Mouse (Mus musculus) hindbrain, embryonic 13.5 days (tissue): ENCODE results near the gene Tcl1b4. TPM values are rescaled to one million over a fixed set of nuclear protein-coding genes. Genes with fewer than 3 reads are reported as not detected.

ENCODE experiments used
- ATAC-seq: fragments of 200-750 bp; cut with Nextera tagmentation; 2 replicates; pipeline ENCODE4 v1.8.0; 2017; ENCODE audit warnings: moderate TSS enrichment; ENCODE audit not compliant: low FRiP score
- H3K27ac ChIP-seq: fragments of 300-500 bp; sonication (generic); 2 replicates; pipeline ENCODE4 v1.5.1; 2015; ENCODE audit warnings: inconsistent platforms, mild to moderate bottlenecking, moderate library complexity
- H3K27me3 ChIP-seq: fragments of 300-500 bp; sonication (generic); 2 replicates; pipeline ENCODE4 v1.6.1; 2015; ENCODE audit warnings: mild to moderate bottlenecking, inconsistent platforms
- H3K36me3 ChIP-seq: fragments of 300-500 bp; sonication (generic); 2 replicates; pipeline ENCODE4 v1.6.1; 2015; ENCODE audit warnings: mild to moderate bottlenecking, inconsistent platforms
- H3K4me1 ChIP-seq: fragments of 300-500 bp; sonication (generic); replicated peaks from 2 replicates; pipeline ENCODE4 v1.6.1; 2015; ENCODE audit warnings: inconsistent platforms
- H3K4me2 ChIP-seq: fragments of 300-500 bp; sonication (generic); 2 replicates; pipeline ENCODE4 v1.6.1; 2015; ENCODE audit warnings: inconsistent platforms, mild to moderate bottlenecking, moderate library complexity
- H3K4me3 ChIP-seq: fragments of 300-500 bp; sonication (generic); 2 replicates; pipeline ENCODE4 v1.5.1; 2015; ENCODE audit warnings: mild to moderate bottlenecking, inconsistent platforms
- H3K9ac ChIP-seq: fragments of 300-500 bp; sonication (generic); 2 replicates; pipeline ENCODE4 v1.6.1; 2015; ENCODE audit warnings: mild to moderate bottlenecking, inconsistent platforms
- H3K9me3 ChIP-seq: fragments of 300-500 bp; sonication (generic); 2 replicates; pipeline ENCODE4 v1.6.1; 2016; ENCODE audit warnings: inconsistent platforms
- WGBS: fragments of 180-500 bp; shearing (Covaris S2); methylation state at CpG from one replicate; pipeline ENCODE4 v1.1.7; 2015; 5-methylcytosine and 5-hydroxymethylcytosine counted together
- polyA plus RNA-seq: library from polyadenylated mRNA; unstranded; fragments of >200 nt; fragmentation: Nextera tagmentation; extraction: Ambion mirVana; gene quantifications from 2 replicates; pipeline ENCODE4 v1.2.1, GENCODE M21; 2015

Tcl1b4 gene
- polyA plus RNA-seq, 1 experiment from 2014 or later = not detected

DNA sequence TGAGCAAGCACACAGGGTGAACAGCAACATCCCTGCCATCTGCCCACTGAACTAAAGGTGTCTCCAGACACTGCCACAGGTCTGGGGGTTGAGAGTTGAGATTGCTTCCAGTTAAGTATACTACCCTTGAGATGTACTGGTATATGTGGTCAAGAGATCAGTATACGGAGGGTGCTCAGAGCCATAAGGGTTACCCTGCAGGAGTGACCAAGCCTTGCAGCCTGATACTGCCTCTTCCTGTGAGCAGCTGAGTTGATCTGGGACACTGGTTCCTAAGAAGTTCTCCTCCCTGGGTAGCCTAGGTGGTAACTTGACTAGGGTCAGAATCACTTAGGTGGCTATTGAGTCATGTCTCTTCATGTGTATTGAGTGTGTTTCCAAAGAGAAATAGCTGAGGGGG lies 6.7 kb downstream of the Tcl1b4 start:
- ATAC-seq = no peak
- Histone ChIP-seq H3K4me2 (no peak overlapping the region), H3K9me3 (no peaks in the 10 kb centered on the region), H3K27me3 (no peaks in the 10 kb centered on the region), H3K27ac (no peak overlapping the region), H3K4me1 (no peaks in the 10 kb centered on the region), H3K36me3 (no peaks in the 10 kb centered on the region), H3K9ac (no peak overlapping the region), H3K4me3 (no peak overlapping the region)
- WGBS = 93% methylated on average over 1 of the region's 1 CpGs

- no peak overlapping the region for H3K4me3 ChIP-seq
- WGBS = 94% methylated on average over 7 of the region's 7 CpGs
These were observed 7.5 kb downstream of the Tcl1b4 start for GRCm38 (mm10) chr12:105209231-105209630.

GRCm38 (mm10) chr12:105217101-105217760 lies 15.5 kb downstream of the Tcl1b4 start:
- Histone ChIP-seq H3K9ac (no peak overlapping the region), H3K27me3 (no peaks in the 10 kb centered on the region), H3K36me3 (no peaks in the 10 kb centered on the region), H3K4me2 (no peak overlapping the region), H3K4me3 (no peak overlapping the region), H3K27ac (no peak overlapping the region), H3K4me1 (no peaks in the 10 kb centered on the region), H3K9me3 (no peaks in the 10 kb centered on the region)
- ATAC-seq = no peak
- 91% methylated on average over 7 of the region's 7 CpGs for WGBS

More at GRCm38 (mm10) chr12:105209231-105209630, 7.5 kb downstream of the Tcl1b4 start:
- Histone ChIP-seq H3K27ac (no peak overlapping the region), H3K4me1 (no peaks in the 10 kb centered on the region), H3K36me3 (no peaks in the 10 kb centered on the region), H3K9me3 (no peaks in the 10 kb centered on the region), H3K9ac (no peak overlapping the region), H3K4me2 (no peak overlapping the region), H3K27me3 (no peaks in the 10 kb centered on the region)
- ATAC-seq = no peak

DNA sequence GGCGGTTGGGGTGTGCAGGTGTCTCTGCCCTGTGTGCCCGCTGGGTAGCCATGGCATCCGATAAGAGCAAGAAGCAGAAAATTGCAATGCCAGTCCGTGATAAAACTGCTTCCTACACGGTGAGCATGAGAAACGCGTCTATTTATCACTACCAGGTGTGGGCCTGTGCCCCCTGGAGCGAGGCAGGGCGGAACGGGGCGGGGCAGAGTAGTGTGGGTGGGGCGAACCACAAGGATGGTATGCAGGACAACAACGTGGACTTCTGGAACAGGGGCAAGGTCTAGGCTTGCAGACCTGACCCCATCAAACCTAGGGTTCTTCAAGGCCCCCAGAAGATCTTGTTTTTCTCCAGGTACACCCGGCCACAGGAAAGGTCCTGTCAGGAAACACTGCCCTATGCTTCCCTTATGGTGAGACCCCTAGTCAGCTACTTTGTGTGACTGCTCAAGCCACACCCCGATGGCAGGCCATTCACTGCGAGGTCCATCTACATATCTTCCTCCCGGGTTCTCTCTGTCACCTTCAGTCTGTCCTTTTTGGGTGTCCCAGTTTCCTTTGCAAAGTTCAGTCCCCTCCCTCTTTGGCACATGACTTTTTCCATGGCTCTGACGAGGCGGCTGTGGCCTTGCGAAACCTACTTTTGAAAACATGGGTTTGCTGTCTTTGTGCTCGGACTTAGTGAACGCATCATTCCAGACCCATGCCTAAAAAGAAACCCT lies 21.0 kb downstream of the Tcl1b4 start, which contains the start of gene Tcl1:
Gene Tcl1 (minus strand): TSS at position 193 of the 719 bp plus-strand sequence.
- ATAC-seq = no peak
- H3K9ac ChIP-seq = no peak within 1 kb of the TSS
- no peaks in the 10 kb centered on the region for H3K27me3 ChIP-seq
- no peak within 1 kb of the TSS for H3K4me3 ChIP-seq
- no peak within 1 kb of the TSS for H3K4me2 ChIP-seq
- 93% methylated on average over 22 of the region's 22 CpGs for WGBS
- no peaks in the 10 kb centered on the region for H3K9me3 ChIP-seq
- no peak within 1 kb of the TSS for H3K27ac ChIP-seq
- H3K36me3 ChIP-seq = no peaks in the 10 kb centered on the region
- peaks cover 2% of the 10 kb centered on the region; the same call in 1 of the 2 replicates for H3K4me1 ChIP-seq

GRCm38 (mm10) chr12:105224621-105225320 lies 23.0 kb downstream of the Tcl1b4 start:
- no peak overlapping the region for H3K27ac ChIP-seq
- WGBS = 39% methylated on average over 16 of the region's 16 CpGs
- H3K36me3 ChIP-seq = no peaks in the 10 kb centered on the region
- H3K4me1 ChIP-seq = peaks cover 2% of the 10 kb centered on the region; the same call in 1 of the 2 replicates
- no peak overlapping the region for H3K4me3 ChIP-seq
- H3K9me3 ChIP-seq = no peaks in the 10 kb centered on the region
- no peak overlapping the region for H3K4me2 ChIP-seq
- ATAC-seq = no peak
- H3K27me3 ChIP-seq = no peaks in the 10 kb centered on the region
- H3K9ac ChIP-seq = no peak overlapping the region

DNA sequence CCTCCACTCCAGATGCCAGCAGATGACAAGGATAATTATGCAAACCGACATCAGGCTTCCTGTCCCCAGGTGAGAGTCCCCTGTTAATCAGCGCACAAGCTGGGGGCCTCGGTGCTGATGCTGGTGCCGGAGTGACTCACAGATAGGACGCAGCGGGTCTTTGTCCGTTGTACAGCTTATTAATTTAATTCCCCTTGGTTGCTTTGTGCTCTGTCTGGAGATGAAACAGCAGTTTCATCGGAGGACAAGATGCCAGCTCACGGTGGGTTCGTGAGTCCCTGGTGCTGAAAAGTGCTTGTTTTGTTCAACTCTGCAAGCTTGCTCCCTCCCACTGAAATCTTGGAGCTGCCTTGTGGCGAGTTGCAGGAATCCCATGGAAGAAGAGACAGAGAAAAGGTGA lies 32.6 kb downstream of the Tcl1b4 start:
- H3K4me3 ChIP-seq = no peak overlapping the region
- H3K36me3 ChIP-seq = no peaks in the 10 kb centered on the region
- ATAC-seq = no peak
- H3K4me1 ChIP-seq = peaks cover 13% of the 10 kb centered on the region; the same call in 1 of the 2 replicates
- no peak overlapping the region for H3K9ac ChIP-seq
- H3K27ac ChIP-seq = peak overlapping the region; percentile 36
- WGBS = 52% methylated on average over 11 of the region's 11 CpGs
- H3K27me3 ChIP-seq = no peaks in the 10 kb centered on the region
- H3K4me2 ChIP-seq = 0 out of 2 replicates have a peak overlapping the region, but pooled peaks have one; percentile 29
- no peaks in the 10 kb centered on the region for H3K9me3 ChIP-seq

GRCm38 (mm10) chr12:105235091-105235490 lies 33.3 kb downstream of the Tcl1b4 start:
- Histone ChIP-seq H3K9me3 (no peaks in the 10 kb centered on the region), H3K9ac (no peak overlapping the region), H3K27ac (no peak overlapping the region; the same call in 1 of the 2 replicates), H3K4me3 (no peak overlapping the region), H3K36me3 (no peaks in the 10 kb centered on the region), H3K27me3 (no peaks in the 10 kb centered on the region), H3K4me2 (no peak overlapping the region), H3K4me1 (peaks cover 13% of the 10 kb centered on the region; the same call in 1 of the 2 replicates)
- no peak for ATAC-seq
- WGBS = 79% methylated on average over 3 of the region's 3 CpGs

DNA sequence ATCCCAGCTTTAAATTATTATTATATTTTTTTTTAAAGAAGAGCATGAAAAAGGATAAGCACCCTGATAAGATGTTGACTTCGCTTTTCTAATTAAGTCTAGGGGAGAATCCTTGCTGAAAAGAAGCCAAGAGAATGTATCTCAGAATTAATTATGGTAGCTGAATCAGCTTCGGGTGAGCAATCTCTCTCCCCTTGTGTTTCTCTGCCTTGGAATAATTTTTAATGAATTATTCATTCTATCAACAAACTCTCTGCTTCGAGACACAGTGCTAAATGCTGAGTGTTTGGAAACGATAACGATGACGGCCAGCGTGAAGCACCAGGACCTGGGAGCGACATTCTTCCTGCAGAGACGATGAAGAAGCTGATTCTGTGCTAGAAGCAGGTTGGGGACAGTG lies 37.3 kb downstream of the Tcl1b4 start:
- no peaks in the 10 kb centered on the region for H3K36me3 ChIP-seq
- peak overlapping the region; percentile 69 for H3K27ac ChIP-seq
- H3K4me3 ChIP-seq = no peak overlapping the region
- H3K4me2 ChIP-seq = no peak overlapping the region
- H3K9ac ChIP-seq = no peak overlapping the region
- no peaks in the 10 kb centered on the region for H3K27me3 ChIP-seq
- peaks cover 8% of the 10 kb centered on the region; the same call in 1 of the 2 replicates for H3K4me1 ChIP-seq
- no peak for ATAC-seq
- no peaks in the 10 kb centered on the region for H3K9me3 ChIP-seq
- 58% methylated on average over 9 of the region's 9 CpGs for WGBS

DNA sequence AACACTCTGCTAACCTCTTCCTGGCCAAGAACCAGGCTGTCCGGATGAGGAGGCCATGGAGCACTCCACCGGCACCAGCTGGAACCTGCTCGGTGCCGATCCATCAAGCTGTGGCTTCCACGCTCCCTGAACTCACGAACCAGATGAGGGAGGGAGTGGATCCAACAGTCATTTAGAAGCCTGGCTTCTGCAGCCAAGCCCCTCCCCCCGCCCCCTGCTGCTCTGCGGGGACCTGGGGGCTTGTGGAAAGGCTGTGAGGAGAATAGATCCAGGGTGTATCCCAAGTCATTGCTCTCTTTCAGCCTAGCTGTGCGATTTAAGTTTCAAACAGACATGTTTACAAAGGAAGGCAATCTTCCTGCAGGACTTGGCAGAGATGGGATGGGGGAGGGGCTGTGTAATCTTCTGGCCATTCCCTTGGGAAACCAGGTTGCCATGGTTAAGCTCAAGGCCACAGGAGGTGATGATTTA lies 47.0 kb downstream of the Tcl1b4 start:
- H3K27me3 ChIP-seq = 0 out of 2 replicates have a peak, but pooled peaks cover 3% of the 10 kb centered on the region
- peak overlapping the region; percentile 35 for H3K4me2 ChIP-seq
- H3K9ac ChIP-seq = no peak overlapping the region; the same call in 1 of the 2 replicates
- no peak overlapping the region for H3K4me3 ChIP-seq
- H3K4me1 ChIP-seq = peaks cover 37% of the 10 kb centered on the region
- H3K27ac ChIP-seq = peak overlapping the region; percentile 27; the same call in 1 of the 2 replicates
- no peaks in the 10 kb centered on the region for H3K36me3 ChIP-seq
- ATAC-seq = peak; percentile 67
- H3K9me3 ChIP-seq = no peaks in the 10 kb centered on the region
- WGBS = 6% methylated on average over 9 of the region's 9 CpGs

- ATAC-seq = no peak
- H3K4me3 ChIP-seq = no peak overlapping the region
- H3K36me3 ChIP-seq = no peaks in the 10 kb centered on the region
- H3K27ac ChIP-seq = no peak overlapping the region
- no peak overlapping the region for H3K4me2 ChIP-seq
- WGBS = 95% methylated on average over 3 of the region's 3 CpGs
- peaks cover 25% of the 10 kb centered on the region for H3K4me1 ChIP-seq
- no peaks in the 10 kb centered on the region for H3K9me3 ChIP-seq
- H3K27me3 ChIP-seq = 0 out of 2 replicates have a peak, but pooled peaks cover 3% of the 10 kb centered on the region
- no peak overlapping the region for H3K9ac ChIP-seq
These were observed 52.0 kb downstream of the Tcl1b4 start for GRCm38 (mm10) chr12:105253796-105254195.
